Mouse (Mus musculus) liver, embryonic 14 days (tissue): Measurements from ENCODE around the gene Vmn1r36. TPM values are rescaled to one million over a fixed set of nuclear protein-coding genes. Genes with fewer than 3 reads are reported as not detected.

ENCODE experiments used
- polyA plus RNA-seq: library from polyadenylated mRNA; depleted of rRNA; stranded (reverse); fragments of >200 nt; gene quantifications from 2 replicates; pipeline ENCODE4 v1.2.3, GENCODE M21; 2012; rRNA removed

Gene Vmn1r36
- polyA plus RNA-seq, result not detected in 2 replicates

GRCm38 (mm10) chr6:66719068-66719467, at the start of gene Vmn1r36:
Gene Vmn1r36, minus strand, starts transcription at chr6:66719168.

DNA sequence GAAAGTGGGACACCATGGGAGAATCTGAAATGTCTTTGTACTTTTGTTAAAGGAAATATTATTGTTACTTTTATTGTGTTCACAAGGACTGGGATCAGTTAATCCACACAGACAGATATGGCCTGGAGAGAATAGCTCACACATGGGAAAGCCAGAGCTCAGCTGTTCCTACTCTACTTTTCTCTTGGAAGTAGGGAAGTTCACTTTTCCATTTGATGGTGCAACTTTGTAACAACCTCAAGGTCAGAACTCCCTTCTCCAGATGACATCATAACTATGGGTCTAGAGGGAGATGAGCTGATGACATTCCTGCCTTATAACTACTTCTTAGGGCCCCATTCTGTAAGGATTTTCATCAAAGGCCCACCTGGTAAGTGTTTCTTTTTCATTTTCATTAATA, 10.1 kb upstream of the Vmn1r36 start, which contains the start of gene Vmn1r37:
TSS of gene Vmn1r37 (plus strand) at position 301 of the 400 bp plus-strand sequence.

GRCm38 (mm10) chr6:66685806-66686205, 33.2 kb downstream of the Vmn1r36 start, which contains the start of gene Vmn1r35:
Gene Vmn1r35, minus strand, starts transcription at chr6:66685906.

Other genes with a start within 250 kb of the Vmn1r36 start
- gene Mad2l1, start 183.8 kb downstream of the Vmn1r36 start, polyA plus RNA-seq, result 53.2 and 60.0 TPM in 2 replicates
- gene Vmn1r32, start 159.1 kb downstream of the Vmn1r36 start, polyA plus RNA-seq, result not detected in 2 replicates
- gene Vmn1r33, start 100.9 kb downstream of the Vmn1r36 start, polyA plus RNA-seq, result not detected in 2 replicates
- not detected in 2 replicates for gene Vmn1r34, start 75.3 kb downstream of the Vmn1r36 start, polyA plus RNA-seq
- gene Vmn1r35, start 33.3 kb downstream of the Vmn1r36 start, polyA plus RNA-seq, result not detected in 2 replicates
- not detected in 2 replicates for gene Vmn1r37, start 10.2 kb upstream of the Vmn1r36 start, polyA plus RNA-seq
- not detected in 2 replicates for gene Vmn1r38, start 63.5 kb upstream of the Vmn1r36 start, polyA plus RNA-seq
- gene Vmn1r39, start 91.4 kb upstream of the Vmn1r36 start, polyA plus RNA-seq, result not detected in 2 replicates
- 10.5 and 12.9 TPM in 2 replicates for gene Gng12, start 177.2 kb upstream of the Vmn1r36 start, polyA plus RNA-seq